Mouse (Mus musculus) liver, adult 2 months (tissue): ENCODE data around the gene Ube2v1.

Experiments
- CTCF ChIP-seq: fragments of 200-500 bp; IDR thresholded peaks from 2 replicates; pipeline ENCODE4 v1.5.1; 2011; ENCODE audit warnings: low read depth, low read length, control low read depth
- POLR2A ChIP-seq: fragments of 200-500 bp; IDR thresholded peaks from 2 replicates; pipeline ENCODE4 v1.6.1; 2011; ENCODE audit warnings: low read length, control low read depth; ENCODE audit not compliant: insufficient read depth; ENCODE audit errors: extremely low read depth

- TF ChIP-seq CTCF (no peak), POLR2A (no peak)
Measured at GRCm38 (mm10) chr2:167669398-167669797, 37.5 kb upstream of the Ube2v1 start.
